Mouse (Mus musculus): Measurements from ENCODE around the gene Idnk. TPM values are rescaled to one million over a fixed set of nuclear protein-coding genes. Genes with fewer than 3 reads are reported as not detected.

Gene Idnk
- polyA plus RNA-seq, 1 experiment from 2014 or later = 33.4 TPM

GRCm38 (mm10) chr13:58193221-58193620 is 35.8 kb downstream of the Idnk start:
- H3K9ac ChIP-seq (ENCODE audit: low read depth, low read length) = no peak overlapping the region
- 93% methylated on average over 3 of the region's 3 CpGs for WGBS
- no peaks in the 10 kb centered on the region for H3K27me3 ChIP-seq (ENCODE audit: control insufficient read depth, insufficient read depth, low read length)
- peaks cover 58% of the 10 kb centered on the region for H3K36me3 ChIP-seq (ENCODE audit: control insufficient read depth, insufficient read depth, low read length)
- no peaks in the 10 kb centered on the region for H3K4me1 ChIP-seq (ENCODE audit: control insufficient read depth, insufficient read depth, low read length)
- H3K4me2 ChIP-seq (replicated peaks; ENCODE audit: low read depth, low read length) = no peak overlapping the region
- ATAC-seq (ENCODE audit: low FRiP score, low TSS enrichment) = no peak
- no peak overlapping the region for H3K4me3 ChIP-seq (ENCODE audit: low read length)
- H3K9me3 ChIP-seq (ENCODE audit: control insufficient read depth, low read length) = no peaks in the 10 kb centered on the region
- H3K27ac ChIP-seq (ENCODE audit: low read depth, low read length) = no peak overlapping the region

- Histone ChIP-seq H3K36me3 (ENCODE audit: control insufficient read depth, insufficient read depth, low read length) (peaks cover 58% of the 10 kb centered on the region), H3K9ac (ENCODE audit: low read depth, low read length) (no peak overlapping the region), H3K4me3 (ENCODE audit: low read length) (no peak overlapping the region), H3K4me1 (ENCODE audit: control insufficient read depth, insufficient read depth, low read length) (no peaks in the 10 kb centered on the region), H3K27ac (ENCODE audit: low read depth, low read length) (no peak overlapping the region), H3K9me3 (ENCODE audit: control insufficient read depth, low read length) (no peaks in the 10 kb centered on the region), H3K4me2 (replicated peaks; ENCODE audit: low read depth, low read length) (no peak overlapping the region), H3K27me3 (ENCODE audit: control insufficient read depth, insufficient read depth, low read length) (no peaks in the 10 kb centered on the region)
- no peak for ATAC-seq (ENCODE audit: low FRiP score, low TSS enrichment)
- 80% methylated on average over 3 of the region's 3 CpGs for WGBS
Measured at GRCm38 (mm10) chr13:58194908-58195307, 37.5 kb downstream of the Idnk start.

- no peak overlapping the region for H3K4me3 ChIP-seq (ENCODE audit: low read length)
- H3K4me1 ChIP-seq (ENCODE audit: control insufficient read depth, insufficient read depth, low read length) = no peaks in the 10 kb centered on the region
- no peak overlapping the region for H3K27ac ChIP-seq (ENCODE audit: low read depth, low read length)
- peaks cover 40% of the 10 kb centered on the region for H3K36me3 ChIP-seq (ENCODE audit: control insufficient read depth, insufficient read depth, low read length)
- WGBS = 86% methylated on average over 3 of the region's 3 CpGs
- no peaks in the 10 kb centered on the region for H3K27me3 ChIP-seq (ENCODE audit: control insufficient read depth, insufficient read depth, low read length)
- no peak overlapping the region for H3K4me2 ChIP-seq (replicated peaks; ENCODE audit: low read depth, low read length)
- H3K9me3 ChIP-seq (ENCODE audit: control insufficient read depth, low read length) = no peaks in the 10 kb centered on the region
- H3K9ac ChIP-seq (ENCODE audit: low read depth, low read length) = no peak overlapping the region
- no peak for ATAC-seq (ENCODE audit: low FRiP score, low TSS enrichment)
Measured at GRCm38 (mm10) chr13:58197211-58197610, 39.8 kb downstream of the Idnk start.

- Histone ChIP-seq H3K27ac (ENCODE audit: low read depth, low read length) (no peak overlapping the region), H3K4me2 (replicated peaks; ENCODE audit: low read depth, low read length) (no peak overlapping the region), H3K4me1 (ENCODE audit: control insufficient read depth, insufficient read depth, low read length) (no peaks in the 10 kb centered on the region), H3K9me3 (ENCODE audit: control insufficient read depth, low read length) (no peaks in the 10 kb centered on the region), H3K4me3 (ENCODE audit: low read length) (no peak overlapping the region), H3K9ac (ENCODE audit: low read depth, low read length) (no peak overlapping the region), H3K27me3 (ENCODE audit: control insufficient read depth, insufficient read depth, low read length) (no peaks in the 10 kb centered on the region), H3K36me3 (ENCODE audit: control insufficient read depth, insufficient read depth, low read length) (peaks cover 36% of the 10 kb centered on the region)
- WGBS = 73% methylated on average over 7 of the region's 7 CpGs
- ATAC-seq (ENCODE audit: low FRiP score, low TSS enrichment) = no peak
Measured at GRCm38 (mm10) chr13:58197981-58198640, 40.7 kb downstream of the Idnk start.

- Histone ChIP-seq H3K4me2 (replicated peaks; ENCODE audit: low read depth, low read length) (no peak overlapping the region), H3K27ac (ENCODE audit: low read depth, low read length) (no peak overlapping the region), H3K4me3 (ENCODE audit: low read length) (no peak overlapping the region), H3K9ac (ENCODE audit: low read depth, low read length) (no peak overlapping the region), H3K9me3 (ENCODE audit: control insufficient read depth, low read length) (no peaks in the 10 kb centered on the region), H3K27me3 (ENCODE audit: control insufficient read depth, insufficient read depth, low read length) (no peaks in the 10 kb centered on the region), H3K36me3 (ENCODE audit: control insufficient read depth, insufficient read depth, low read length) (peaks cover 12% of the 10 kb centered on the region; the same call in 1 of the 2 replicates), H3K4me1 (ENCODE audit: control insufficient read depth, insufficient read depth, low read length) (no peaks in the 10 kb centered on the region)
- WGBS = 85% methylated on average over 6 of the region's 6 CpGs
- no peak for ATAC-seq (ENCODE audit: low FRiP score, low TSS enrichment)
Measured at GRCm38 (mm10) chr13:58201343-58201742, 43.9 kb downstream of the Idnk start.

GRCm38 (mm10) chr13:58201908-58202307 is 44.5 kb downstream of the Idnk start:
- Histone ChIP-seq H3K36me3 (ENCODE audit: control insufficient read depth, insufficient read depth, low read length) (peaks cover 10% of the 10 kb centered on the region; the same call in 1 of the 2 replicates), H3K27me3 (ENCODE audit: control insufficient read depth, insufficient read depth, low read length) (no peaks in the 10 kb centered on the region), H3K27ac (ENCODE audit: low read depth, low read length) (no peak overlapping the region), H3K9me3 (ENCODE audit: control insufficient read depth, low read length) (no peaks in the 10 kb centered on the region), H3K4me3 (ENCODE audit: low read length) (no peak overlapping the region), H3K4me1 (ENCODE audit: control insufficient read depth, insufficient read depth, low read length) (no peaks in the 10 kb centered on the region), H3K9ac (ENCODE audit: low read depth, low read length) (no peak overlapping the region), H3K4me2 (replicated peaks; ENCODE audit: low read depth, low read length) (no peak overlapping the region)
- ATAC-seq (ENCODE audit: low FRiP score, low TSS enrichment) = no peak
- WGBS = 93% methylated on average over 3 of the region's 3 CpGs

- 87% methylated on average over 1 of the region's 1 CpGs for WGBS
- ATAC-seq (ENCODE audit: low FRiP score, low TSS enrichment) = no peak
- Histone ChIP-seq H3K4me2 (replicated peaks; ENCODE audit: low read depth, low read length) (no peak overlapping the region), H3K27me3 (ENCODE audit: control insufficient read depth, insufficient read depth, low read length) (no peaks in the 10 kb centered on the region), H3K9me3 (ENCODE audit: control insufficient read depth, low read length) (no peaks in the 10 kb centered on the region), H3K4me1 (ENCODE audit: control insufficient read depth, insufficient read depth, low read length) (no peaks in the 10 kb centered on the region), H3K9ac (ENCODE audit: low read depth, low read length) (no peak overlapping the region), H3K4me3 (ENCODE audit: low read length) (no peak overlapping the region), H3K36me3 (ENCODE audit: control insufficient read depth, insufficient read depth, low read length) (peaks cover under 1% of the 10 kb centered on the region; the same call in 1 of the 2 replicates), H3K27ac (ENCODE audit: low read depth, low read length) (no peak overlapping the region)
Measured at GRCm38 (mm10) chr13:58202903-58203302, 45.5 kb downstream of the Idnk start.

GRCm38 (mm10) chr13:58204202-58204601 is 46.8 kb downstream of the Idnk start:
- H3K9ac ChIP-seq (ENCODE audit: low read depth, low read length) = no peak overlapping the region
- no peaks in the 10 kb centered on the region for H3K27me3 ChIP-seq (ENCODE audit: control insufficient read depth, insufficient read depth, low read length)
- H3K27ac ChIP-seq (ENCODE audit: low read depth, low read length) = no peak overlapping the region
- no peaks in the 10 kb centered on the region for H3K36me3 ChIP-seq (ENCODE audit: control insufficient read depth, insufficient read depth, low read length)
- no peaks in the 10 kb centered on the region for H3K9me3 ChIP-seq (ENCODE audit: control insufficient read depth, low read length)
- no peak for ATAC-seq (ENCODE audit: low FRiP score, low TSS enrichment)
- no peak overlapping the region for H3K4me2 ChIP-seq (replicated peaks; ENCODE audit: low read depth, low read length)
- no peaks in the 10 kb centered on the region for H3K4me1 ChIP-seq (ENCODE audit: control insufficient read depth, insufficient read depth, low read length)
- 94% methylated on average over 3 of the region's 3 CpGs for WGBS
- H3K4me3 ChIP-seq (ENCODE audit: low read length) = no peak overlapping the region

GRCm38 (mm10) chr13:58204986-58205385 is 47.5 kb downstream of the Idnk start:
- H3K4me1 ChIP-seq (ENCODE audit: control insufficient read depth, insufficient read depth, low read length) = no peaks in the 10 kb centered on the region
- H3K27me3 ChIP-seq (ENCODE audit: control insufficient read depth, insufficient read depth, low read length) = no peaks in the 10 kb centered on the region
- ATAC-seq (ENCODE audit: low FRiP score, low TSS enrichment) = no peak
- no peak overlapping the region for H3K27ac ChIP-seq (ENCODE audit: low read depth, low read length)
- 74% methylated on average over 4 of the region's 4 CpGs for WGBS
- H3K9me3 ChIP-seq (ENCODE audit: control insufficient read depth, low read length) = no peaks in the 10 kb centered on the region
- H3K4me3 ChIP-seq (ENCODE audit: low read length) = no peak overlapping the region
- no peaks in the 10 kb centered on the region for H3K36me3 ChIP-seq (ENCODE audit: control insufficient read depth, insufficient read depth, low read length)
- H3K4me2 ChIP-seq (replicated peaks; ENCODE audit: low read depth, low read length) = no peak overlapping the region
- H3K9ac ChIP-seq (ENCODE audit: low read depth, low read length) = no peak overlapping the region

Data from kidney, embryonic 14.5 days (tissue).